Mouse (Mus musculus) ES-Bruce4 (cell line): Measurements from ENCODE around the gene Dnajc25.

Experiments used
- CTCF ChIP-seq: IDR thresholded peaks from one replicate; pipeline ENCODE4 v1.8.1; 2011; ENCODE audit warnings: low read depth, low read length
- EP300 ChIP-seq: IDR thresholded peaks from 2 replicates; pipeline ENCODE4 v1.6.1; 2011; ENCODE audit warnings: low read depth, low read length; ENCODE audit not compliant: insufficient read depth
- POLR2A ChIP-seq: IDR thresholded peaks from one replicate; pipeline ENCODE4 v1.8.1; 2011; ENCODE audit warnings: low read length; ENCODE audit not compliant: insufficient read depth

DNA sequence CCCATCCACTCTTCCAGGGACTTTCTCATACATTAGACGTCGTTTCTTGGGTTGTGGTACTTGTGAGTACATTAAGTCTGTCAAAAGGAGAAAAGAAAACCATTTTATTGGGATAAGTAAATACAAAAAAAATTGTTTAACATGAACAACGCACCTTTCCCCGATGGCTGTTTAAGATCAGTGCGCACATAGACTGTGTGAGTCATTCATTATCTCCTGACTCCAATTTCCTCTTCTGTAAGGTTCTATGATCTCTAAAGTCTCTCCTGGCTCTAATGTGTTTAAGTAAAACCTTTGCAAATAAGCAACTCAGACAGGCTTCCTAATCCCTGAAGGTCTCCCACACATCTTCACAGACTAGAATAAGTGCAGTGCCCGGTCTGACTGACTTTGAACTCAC, 49.0 kb downstream of the Dnajc25 start:
- TF ChIP-seq EP300 (no peak), CTCF (no peak), POLR2A (no peak)
